Mouse (Mus musculus) liver, adult 2 months (tissue): ENCODE measurements around the gene Becn1. TPM values are rescaled to one million over a fixed set of nuclear protein-coding genes. Genes with fewer than 3 reads are reported as not detected.
A peak's percentile ranks its signal among the peaks of the same experiment; 100 is the strongest.
"Not testable (repeated sequence)": the region's sequence is repeated elsewhere in the genome, so short reads cannot be mapped to it uniquely, and the experiment has no call there.

ENCODE experiments used
- DNase-seq: peaks from one replicate; pipeline ENCODE4 v3.0.0-alpha.2; 2011; ENCODE audit warnings: low read depth, low spot score; ENCODE audit errors: extremely low read depth
- H3K27ac ChIP-seq: fragments of 200-500 bp; replicated peaks from 2 replicates; pipeline ENCODE4 v1.5.1; 2012; ENCODE audit warnings: low read depth, mild to moderate bottlenecking, control low read depth, inconsistent platforms, low read length; ENCODE audit not compliant: insufficient read depth
- H3K27me3 ChIP-seq: fragments of 200-500 bp; 2 replicates; pipeline ENCODE4 v1.6.1; 2012; ENCODE audit warnings: mild to moderate bottlenecking, moderate library complexity, low read length, inconsistent platforms; ENCODE audit not compliant: control insufficient read depth, insufficient read depth
- H3K36me3 ChIP-seq: fragments of 200-500 bp; 2 replicates; pipeline ENCODE4 v1.6.1; 2012; ENCODE audit warnings: low read length, inconsistent platforms; ENCODE audit not compliant: control insufficient read depth, insufficient read depth
- H3K4me1 ChIP-seq: fragments of 200-500 bp; 2 replicates; pipeline ENCODE4 v1.6.1; 2011; ENCODE audit warnings: low read length; ENCODE audit not compliant: control insufficient read depth, insufficient read depth
- H3K4me3 ChIP-seq: fragments of 200-500 bp; 2 replicates; pipeline ENCODE4 v1.5.1; 2011; ENCODE audit warnings: low read depth, mild to moderate bottlenecking, control low read depth, low read length, moderate library complexity; ENCODE audit not compliant: insufficient read depth
- H3K79me2 ChIP-seq: fragments of 200-500 bp; 2 replicates; pipeline ENCODE4 v1.6.1; 2012; ENCODE audit warnings: inconsistent platforms, mild to moderate bottlenecking, low read length, moderate library complexity; ENCODE audit not compliant: control insufficient read depth, insufficient read depth
- H3K9ac ChIP-seq: fragments of 200-500 bp; 2 replicates; pipeline ENCODE4 v1.6.1; 2012; ENCODE audit warnings: low read depth, mild to moderate bottlenecking, control low read depth, inconsistent platforms, low read length
- CTCF ChIP-seq: fragments of 200-500 bp; IDR thresholded peaks from 2 replicates; pipeline ENCODE4 v1.5.1; 2011; ENCODE audit warnings: low read depth, low read length, control low read depth
- POLR2A ChIP-seq: fragments of 200-500 bp; IDR thresholded peaks from 2 replicates; pipeline ENCODE4 v1.6.1; 2011; ENCODE audit warnings: low read length, control low read depth; ENCODE audit not compliant: insufficient read depth; ENCODE audit errors: extremely low read depth
- WGBS: fragments of 180-500 bp; shearing (Covaris S2); methylation state at CpG from one replicate; pipeline ENCODE4 v1.1.7; 2018; 5-methylcytosine and 5-hydroxymethylcytosine counted together
- polyA plus RNA-seq: library from polyadenylated mRNA; depleted of rRNA; stranded (reverse); fragments of >200 nt; gene quantifications from 2 replicates; pipeline ENCODE4 v1.2.3, GENCODE M21; 2012
- total RNA-seq: library from RNA; depleted of rRNA; stranded (reverse); fragments of >200 nt; gene quantifications from 2 replicates; pipeline ENCODE4 v1.2.3, GENCODE M21; 2014

Becn1 gene
- total and polyA plus RNA-seq, 2 experiments: 50.8 to 57.8 TPM

DNA sequence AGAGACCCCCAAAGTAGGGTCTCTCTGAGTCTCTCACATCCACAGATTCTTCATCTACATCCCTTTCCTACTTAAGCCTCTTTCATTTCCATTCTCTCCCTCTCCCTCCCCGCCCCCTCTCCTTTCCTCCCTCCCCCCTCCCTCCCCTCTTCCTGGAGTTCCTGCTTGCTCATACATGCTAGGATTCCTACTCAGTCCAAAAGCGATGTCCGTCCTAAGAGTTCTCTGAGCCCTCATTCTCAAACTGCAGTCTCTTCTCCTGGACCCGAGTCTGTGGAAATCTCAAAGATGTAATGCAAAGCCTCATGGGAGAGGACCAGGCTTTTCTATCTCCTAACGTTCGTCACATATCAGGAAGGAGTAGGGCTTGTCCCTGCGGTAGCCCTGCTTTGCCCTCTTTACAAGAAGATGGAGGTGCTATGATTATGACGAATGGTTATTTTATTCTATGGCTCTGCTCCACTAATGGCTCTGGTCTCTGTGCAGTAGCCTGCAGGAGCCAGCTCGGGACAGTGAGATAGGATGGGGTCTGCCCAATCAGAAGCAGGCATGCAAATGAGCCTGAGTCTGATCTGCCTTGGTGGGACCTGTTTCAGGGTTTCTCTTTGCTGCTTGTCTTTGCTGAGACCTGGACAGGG is 36.2 kb upstream of the Becn1 start:
- DNase-seq: no peak
- H3K79me2 ChIP-seq: no peaks in the 10 kb centered on the region
- H3K36me3 ChIP-seq: no peaks in the 10 kb centered on the region
- H3K4me1 ChIP-seq: peaks cover 1% of the 10 kb centered on the region; the same call in 1 of the 2 replicates
- no peak overlapping the region for H3K4me3 ChIP-seq
- TF ChIP-seq CTCF: no peak
- TF ChIP-seq POLR2A: no peak
- H3K27me3 ChIP-seq: no peaks in the 10 kb centered on the region
- H3K27ac ChIP-seq: no peak overlapping the region
- no peak overlapping the region for H3K9ac ChIP-seq
- 18% methylated on average over 9 of the region's 9 CpGs for WGBS

GRCm38 (mm10) chr11:101335685-101336084 is 33.6 kb upstream of the Becn1 start:
- Histone ChIP-seq H3K4me3 (no peak overlapping the region), H3K27ac (no peak overlapping the region)
- TF ChIP-seq CTCF (peak; percentile 72), POLR2A (no peak)

GRCm38 (mm10) chr11:101334516-101334915 is 32.4 kb upstream of the Becn1 start:
- WGBS: 72% methylated on average over 6 of the region's 6 CpGs
- Histone ChIP-seq H3K4me3 (no peak overlapping the region), H3K4me1 (peaks cover 1% of the 10 kb centered on the region; the same call in 1 of the 2 replicates), H3K79me2 (no peaks in the 10 kb centered on the region), H3K36me3 (no peaks in the 10 kb centered on the region), H3K9ac (no peak overlapping the region), H3K27me3 (no peaks in the 10 kb centered on the region), H3K27ac (no peak overlapping the region)
- TF ChIP-seq POLR2A (no peak), CTCF (no peak)
- DNase-seq: no peak

More at GRCm38 (mm10) chr11:101335685-101336084, 33.6 kb upstream of the Becn1 start:
- H3K36me3 ChIP-seq: no peaks in the 10 kb centered on the region
- H3K9ac ChIP-seq: no peak overlapping the region
- H3K27me3 ChIP-seq: no peaks in the 10 kb centered on the region
- H3K4me1 ChIP-seq: peaks cover 1% of the 10 kb centered on the region; the same call in 1 of the 2 replicates
- H3K79me2 ChIP-seq: no peaks in the 10 kb centered on the region
- WGBS: 77% methylated on average over 9 of the region's 9 CpGs
- no peak for DNase-seq

GRCm38 (mm10) chr11:101334023-101334422 is 31.9 kb upstream of the Becn1 start:
- Histone ChIP-seq H3K27me3 (no peaks in the 10 kb centered on the region), H3K4me3 (no peak overlapping the region), H3K27ac (no peak overlapping the region), H3K79me2 (no peaks in the 10 kb centered on the region), H3K4me1 (peaks cover 1% of the 10 kb centered on the region; the same call in 1 of the 2 replicates), H3K36me3 (no peaks in the 10 kb centered on the region), H3K9ac (no peak overlapping the region)
- TF ChIP-seq POLR2A (no peak), CTCF (no peak)
- DNase-seq: no peak
- 88% methylated on average over 10 of the region's 10 CpGs for WGBS

- H3K4me3 ChIP-seq: no peak overlapping the region
- no peaks in the 10 kb centered on the region for H3K27me3 ChIP-seq
- H3K36me3 ChIP-seq: no peaks in the 10 kb centered on the region
- 87% methylated on average over 3 of the region's 3 CpGs for WGBS
- DNase-seq: no peak
- no peak overlapping the region for H3K9ac ChIP-seq
- H3K79me2 ChIP-seq: no peaks in the 10 kb centered on the region
- H3K4me1 ChIP-seq: no peaks in the 10 kb centered on the region
- TF ChIP-seq POLR2A (no peak), CTCF (no peak)
- H3K27ac ChIP-seq: no peak overlapping the region
These were observed 30.5 kb upstream of the Becn1 start for GRCm38 (mm10) chr11:101332537-101332936.

- not testable (repeated sequence) for H3K4me1 ChIP-seq, H3K27me3 ChIP-seq, DNase-seq, H3K79me2 ChIP-seq, H3K27ac ChIP-seq, H3K4me3 ChIP-seq, H3K36me3 ChIP-seq, H3K9ac ChIP-seq
- 89% methylated on average over 6 of the region's 6 CpGs for WGBS
These were observed 28.9 kb upstream of the Becn1 start for GRCm38 (mm10) chr11:101330961-101331360.
